Mouse (Mus musculus): Measurements from ENCODE around the gene Gm28048. TPM values are rescaled to one million over a fixed set of nuclear protein-coding genes. Genes with fewer than 3 reads are reported as not detected.
A peak's percentile ranks its signal among the peaks of the same experiment; 100 is the strongest.

Gm28048 gene
- polyA plus RNA-seq, 1 experiment from 2014 or later = 34.8 TPM

DNA sequence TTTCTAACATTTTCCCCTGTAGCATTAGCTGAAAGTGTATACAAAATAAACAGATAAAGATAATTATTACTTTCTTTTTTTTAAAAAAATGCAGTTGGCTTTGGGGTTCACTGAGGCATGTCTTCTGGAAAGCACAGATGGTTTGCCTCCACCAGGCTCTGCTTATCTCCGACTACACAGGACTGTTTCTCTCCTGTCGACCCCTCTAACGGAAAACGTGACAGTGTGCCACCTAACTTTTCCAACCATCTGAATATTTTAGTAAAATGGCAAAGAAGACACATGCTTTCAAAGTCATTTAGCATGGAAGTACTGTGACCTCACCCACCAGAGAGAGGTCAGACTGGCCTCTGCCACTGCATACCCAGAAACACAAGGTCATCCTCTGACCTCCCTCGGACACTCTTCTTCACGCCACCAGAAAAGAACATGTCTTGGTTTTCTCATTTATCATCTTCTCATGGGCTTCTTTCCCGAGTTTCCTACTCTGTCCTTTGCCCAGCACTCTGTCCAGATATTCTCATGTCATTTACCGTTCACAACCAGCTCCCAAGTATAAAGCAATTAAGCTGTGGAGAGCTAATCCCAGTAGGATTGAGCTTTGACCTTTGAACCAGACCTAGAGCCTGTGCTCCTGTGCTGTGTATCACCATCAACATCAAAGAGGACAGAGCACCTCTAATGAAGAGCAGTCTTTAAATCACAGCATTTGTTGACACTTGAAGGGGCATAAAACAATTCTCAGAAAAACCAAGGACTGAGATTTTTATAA, 134.7 kb downstream of the Gm28048 start:
- H3K27me3 ChIP-seq (ENCODE audit: insufficient read depth, low read length) = no peaks in the 10 kb centered on the region
- TF ChIP-seq CTCF (IDR thresholded peaks at IDR 0.05; ENCODE audit: low read depth) = no peak
- no peak overlapping the region for H3K9ac ChIP-seq (ENCODE audit: low read depth, low read length)
- H3K4me1 ChIP-seq (replicated peaks; ENCODE audit: insufficient read depth, low read length) = peaks cover 49% of the 10 kb centered on the region
- WGBS = 34% methylated on average over 8 of the region's 8 CpGs
- H3K9me3 ChIP-seq (replicated peaks; ENCODE audit: low read length) = no peaks in the 10 kb centered on the region
- no peak overlapping the region for H3K4me2 ChIP-seq (ENCODE audit: low read length)
- no peak for DNase-seq (ENCODE audit: low spot score)
- H3K36me3 ChIP-seq (ENCODE audit: insufficient read depth, low read length) = no peaks in the 10 kb centered on the region
- H3K27ac ChIP-seq = peak overlapping the region; percentile 64
- H3K4me3 ChIP-seq (replicated peaks; ENCODE audit: low read depth, low read length) = no peak overlapping the region
- ATAC-seq (replicated peaks; ENCODE audit: low FRiP score, low read depth) = peak; percentile 79

DNA sequence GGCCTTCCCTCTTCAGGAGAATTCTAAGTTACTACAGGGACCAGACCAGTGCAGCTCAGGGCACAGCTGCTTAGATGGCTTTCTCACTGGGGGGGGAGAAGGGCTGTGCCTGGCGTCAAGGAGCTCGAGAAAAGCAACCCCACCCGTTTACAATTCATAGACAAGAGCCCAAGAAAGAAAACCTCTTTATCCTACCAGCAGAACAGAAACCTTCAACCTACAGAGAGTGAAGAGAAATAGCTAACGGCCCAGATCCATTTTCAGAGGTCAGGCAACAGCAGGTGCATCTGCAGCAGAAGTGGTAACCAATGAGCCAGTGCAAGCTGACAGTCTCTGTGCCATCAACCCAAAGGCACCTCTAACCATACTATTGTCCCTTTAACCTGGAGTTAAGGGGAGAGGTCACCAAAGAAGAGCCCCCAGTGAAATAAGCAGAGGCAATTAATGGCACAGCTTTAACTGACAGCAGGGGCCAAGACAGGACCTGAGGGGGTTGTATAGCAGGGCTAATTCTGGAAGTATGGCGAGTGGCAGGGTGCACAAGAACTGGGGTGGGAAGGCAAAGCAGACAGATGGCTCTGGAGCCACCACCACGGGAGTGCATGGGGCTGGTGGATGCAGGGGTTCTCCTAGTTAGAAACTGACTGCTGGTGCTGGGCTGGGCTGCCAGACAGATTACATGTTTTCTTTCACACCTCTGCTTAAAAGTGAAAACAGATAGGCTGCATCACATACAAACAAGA, 135.6 kb downstream of the Gm28048 start:
- Histone ChIP-seq H3K4me3 (replicated peaks; ENCODE audit: low read depth, low read length) (no peak overlapping the region), H3K4me1 (replicated peaks; ENCODE audit: insufficient read depth, low read length) (peaks cover 48% of the 10 kb centered on the region), H3K27ac (peak overlapping the region; percentile 64), H3K9me3 (replicated peaks; ENCODE audit: low read length) (no peaks in the 10 kb centered on the region), H3K27me3 (ENCODE audit: insufficient read depth, low read length) (no peaks in the 10 kb centered on the region), H3K4me2 (ENCODE audit: low read length) (peak overlapping the region; percentile 5; the same call in 1 of the 2 replicates), H3K9ac (ENCODE audit: low read depth, low read length) (no peak overlapping the region), H3K36me3 (ENCODE audit: insufficient read depth, low read length) (no peaks in the 10 kb centered on the region)
- 44% methylated on average over 6 of the region's 6 CpGs for WGBS
- no peak for TF ChIP-seq CTCF (IDR thresholded peaks at IDR 0.05; ENCODE audit: low read depth)
- DNase-seq (ENCODE audit: low spot score) (no peak), ATAC-seq (replicated peaks; ENCODE audit: low FRiP score, low read depth) (no peak)

- H3K9ac ChIP-seq (ENCODE audit: low read depth, low read length) = no peak overlapping the region
- DNase-seq (ENCODE audit: low spot score) (no peak), ATAC-seq (replicated peaks; ENCODE audit: low FRiP score, low read depth) (no peak)
- no peaks in the 10 kb centered on the region for H3K9me3 ChIP-seq (replicated peaks; ENCODE audit: low read length)
- no peak overlapping the region for H3K4me3 ChIP-seq (replicated peaks; ENCODE audit: low read depth, low read length)
- no peaks in the 10 kb centered on the region for H3K27me3 ChIP-seq (ENCODE audit: insufficient read depth, low read length)
- H3K36me3 ChIP-seq (ENCODE audit: insufficient read depth, low read length) = no peaks in the 10 kb centered on the region
- TF ChIP-seq CTCF (IDR thresholded peaks at IDR 0.05; ENCODE audit: low read depth) = no peak
- H3K27ac ChIP-seq = no peak overlapping the region
- peaks cover 37% of the 10 kb centered on the region for H3K4me1 ChIP-seq (replicated peaks; ENCODE audit: insufficient read depth, low read length)
- 78% methylated on average over 4 of the region's 4 CpGs for WGBS
- H3K4me2 ChIP-seq (ENCODE audit: low read length) = no peak overlapping the region
These were observed 136.9 kb downstream of the Gm28048 start for GRCm38 (mm10) chr11:22844754-22845718.

DNA sequence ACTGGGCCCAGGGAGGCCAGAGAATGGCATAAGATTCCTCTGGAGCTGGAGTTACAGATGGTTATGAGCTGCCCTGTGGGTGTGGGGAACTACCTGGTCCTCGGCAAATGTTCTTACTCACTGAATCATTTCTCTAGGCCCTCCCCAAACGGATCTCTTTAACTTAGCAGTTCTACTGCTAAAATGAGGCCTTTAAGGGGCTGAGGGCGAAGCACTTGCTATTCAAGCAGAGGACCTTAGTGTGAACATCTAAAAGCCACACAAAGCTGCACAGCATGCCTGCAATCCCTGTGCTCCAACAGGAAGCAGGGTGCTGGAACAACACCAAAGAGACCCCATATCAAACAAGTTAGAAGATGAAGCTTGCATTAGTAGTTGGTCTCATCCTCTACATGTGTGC, 142.4 kb downstream of the Gm28048 start:
- H3K36me3 ChIP-seq (ENCODE audit: insufficient read depth, low read length) = peaks cover 3% of the 10 kb centered on the region; the same call in 1 of the 2 replicates
- TF ChIP-seq CTCF (IDR thresholded peaks at IDR 0.05; ENCODE audit: low read depth) = no peak
- no peaks in the 10 kb centered on the region for H3K27me3 ChIP-seq (ENCODE audit: insufficient read depth, low read length)
- H3K4me3 ChIP-seq (replicated peaks; ENCODE audit: low read depth, low read length) = no peak overlapping the region
- DNase-seq (ENCODE audit: low spot score) (no peak), ATAC-seq (replicated peaks; ENCODE audit: low FRiP score, low read depth) (no peak)
- no peak overlapping the region for H3K9ac ChIP-seq (ENCODE audit: low read depth, low read length)
- H3K4me2 ChIP-seq (ENCODE audit: low read length) = no peak overlapping the region
- 0 out of 2 replicates have a peak overlapping the region, but pooled peaks have one; percentile 6 for H3K27ac ChIP-seq
- 0 out of 2 replicates have a peak, but pooled peaks cover 3% of the 10 kb centered on the region for H3K4me1 ChIP-seq (replicated peaks; ENCODE audit: insufficient read depth, low read length)
- no peaks in the 10 kb centered on the region for H3K9me3 ChIP-seq (replicated peaks; ENCODE audit: low read length)
- 54% methylated on average over 3 of the region's 3 CpGs for WGBS

- DNase-seq (ENCODE audit: low spot score) = no peak
- H3K4me1 ChIP-seq (replicated peaks; ENCODE audit: insufficient read depth, low read length) = 0 out of 2 replicates have a peak, but pooled peaks cover 3% of the 10 kb centered on the region
- peaks cover 3% of the 10 kb centered on the region; the same call in 1 of the 2 replicates for H3K36me3 ChIP-seq (ENCODE audit: insufficient read depth, low read length)
- no peak overlapping the region for H3K27ac ChIP-seq
- TF ChIP-seq CTCF (IDR thresholded peaks at IDR 0.05; ENCODE audit: low read depth) = no peak
- no peak overlapping the region for H3K9ac ChIP-seq (ENCODE audit: low read depth, low read length)
- WGBS = 89% methylated on average over 1 of the region's 1 CpGs
- H3K4me3 ChIP-seq (replicated peaks; ENCODE audit: low read depth, low read length) = no peak overlapping the region
- ATAC-seq (replicated peaks; ENCODE audit: low FRiP score, low read depth) = no peak
- H3K27me3 ChIP-seq (ENCODE audit: insufficient read depth, low read length) = no peaks in the 10 kb centered on the region
- H3K9me3 ChIP-seq (replicated peaks; ENCODE audit: low read length) = no peaks in the 10 kb centered on the region
- H3K4me2 ChIP-seq (ENCODE audit: low read length) = no peak overlapping the region
These were observed 143.5 kb downstream of the Gm28048 start for GRCm38 (mm10) chr11:22838361-22838760.
